Mouse (Mus musculus): ENCODE results near the gene Dhx35. TPM values are rescaled to one million over a fixed set of nuclear protein-coding genes. Genes with fewer than 3 reads are reported as not detected.

Dhx35 gene
- total and polyA plus RNA-seq, 2 experiments from 2014 or later = 9.7 to 24.7 TPM

GRCm38 (mm10) chr2:158772808-158773207 lies 21.8 kb upstream of the Dhx35 start:
- no peak for TF ChIP-seq CTCF (IDR thresholded peaks at IDR 0.05)
- H3K27me3 ChIP-seq (ENCODE audit: insufficient read depth, low read length) = no peaks in the 10 kb centered on the region
- no peak overlapping the region for H3K27ac ChIP-seq (ENCODE audit: low read depth, low read length)
- no peak overlapping the region for H3K9ac ChIP-seq (replicated peaks; ENCODE audit: low read length, poor library complexity, severe bottlenecking)
- WGBS = 90% methylated on average over 13 of the region's 13 CpGs
- no peaks in the 10 kb centered on the region for H3K36me3 ChIP-seq (ENCODE audit: insufficient read depth, low read length)
- no peaks in the 10 kb centered on the region; the same call in 1 of the 2 replicates for H3K4me1 ChIP-seq (ENCODE audit: insufficient read depth, low read length)
- H3K4me3 ChIP-seq (ENCODE audit: low read depth, low read length) = no peak overlapping the region
- no peak overlapping the region for H3K4me2 ChIP-seq (ENCODE audit: low read depth, low read length, poor library complexity, severe bottlenecking)
- DNase-seq (ENCODE audit: low spot score) = no peak
- H3K9me3 ChIP-seq (ENCODE audit: low read length) = no peaks in the 10 kb centered on the region
- no peak for ATAC-seq (ENCODE audit: low FRiP score)

- no peak for TF ChIP-seq CTCF (IDR thresholded peaks at IDR 0.05)
- 86% methylated on average over 8 of the region's 8 CpGs for WGBS
- H3K9me3 ChIP-seq (ENCODE audit: low read length) = no peaks in the 10 kb centered on the region
- H3K4me1 ChIP-seq (ENCODE audit: insufficient read depth, low read length) = no peaks in the 10 kb centered on the region
- no peaks in the 10 kb centered on the region for H3K36me3 ChIP-seq (ENCODE audit: insufficient read depth, low read length)
- no peak for ATAC-seq (ENCODE audit: low FRiP score)
- DNase-seq (ENCODE audit: low spot score) = no peak
- H3K27ac ChIP-seq (ENCODE audit: low read depth, low read length) = no peak overlapping the region
- no peak overlapping the region for H3K9ac ChIP-seq (replicated peaks; ENCODE audit: low read length, poor library complexity, severe bottlenecking)
- no peak overlapping the region for H3K4me3 ChIP-seq (ENCODE audit: low read depth, low read length)
- no peak overlapping the region for H3K4me2 ChIP-seq (ENCODE audit: low read depth, low read length, poor library complexity, severe bottlenecking)
- H3K27me3 ChIP-seq (ENCODE audit: insufficient read depth, low read length) = no peaks in the 10 kb centered on the region
Measured at GRCm38 (mm10) chr2:158774886-158775285, 19.7 kb upstream of the Dhx35 start.

DNA sequence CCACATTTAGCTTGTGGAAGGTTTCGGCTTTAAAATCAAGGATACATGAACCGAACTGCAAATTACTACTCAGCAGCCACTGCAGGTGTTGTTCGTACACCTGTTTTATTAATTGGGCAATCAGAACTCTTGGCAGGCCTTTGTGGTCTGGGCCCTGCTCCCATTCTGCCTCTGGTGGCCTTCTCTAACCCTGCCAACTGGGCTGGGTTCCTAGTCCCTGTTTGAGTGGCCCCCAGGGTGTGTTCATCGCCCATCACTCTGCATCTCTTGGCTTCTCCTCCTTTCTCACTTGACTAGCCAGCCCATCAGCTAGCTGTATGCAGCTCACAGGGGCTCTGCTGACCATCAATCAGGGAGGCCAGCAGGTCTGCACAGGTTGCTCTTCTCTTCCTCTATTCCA lies 17.9 kb upstream of the Dhx35 start:
- H3K9ac ChIP-seq (replicated peaks; ENCODE audit: low read length, poor library complexity, severe bottlenecking) = no peak overlapping the region
- H3K4me2 ChIP-seq (ENCODE audit: low read depth, low read length, poor library complexity, severe bottlenecking) = no peak overlapping the region
- H3K36me3 ChIP-seq (ENCODE audit: insufficient read depth, low read length) = no peaks in the 10 kb centered on the region
- H3K9me3 ChIP-seq (ENCODE audit: low read length) = no peaks in the 10 kb centered on the region
- H3K27me3 ChIP-seq (ENCODE audit: insufficient read depth, low read length) = no peaks in the 10 kb centered on the region
- H3K4me1 ChIP-seq (ENCODE audit: insufficient read depth, low read length) = no peaks in the 10 kb centered on the region
- H3K27ac ChIP-seq (ENCODE audit: low read depth, low read length) = no peak overlapping the region
- ATAC-seq (ENCODE audit: low FRiP score) (no peak), DNase-seq (ENCODE audit: low spot score) (peak; percentile 56)
- H3K4me3 ChIP-seq (ENCODE audit: low read depth, low read length) = no peak overlapping the region
- WGBS = 89% methylated on average over 4 of the region's 4 CpGs
- no peak for TF ChIP-seq CTCF (IDR thresholded peaks at IDR 0.05)

DNA sequence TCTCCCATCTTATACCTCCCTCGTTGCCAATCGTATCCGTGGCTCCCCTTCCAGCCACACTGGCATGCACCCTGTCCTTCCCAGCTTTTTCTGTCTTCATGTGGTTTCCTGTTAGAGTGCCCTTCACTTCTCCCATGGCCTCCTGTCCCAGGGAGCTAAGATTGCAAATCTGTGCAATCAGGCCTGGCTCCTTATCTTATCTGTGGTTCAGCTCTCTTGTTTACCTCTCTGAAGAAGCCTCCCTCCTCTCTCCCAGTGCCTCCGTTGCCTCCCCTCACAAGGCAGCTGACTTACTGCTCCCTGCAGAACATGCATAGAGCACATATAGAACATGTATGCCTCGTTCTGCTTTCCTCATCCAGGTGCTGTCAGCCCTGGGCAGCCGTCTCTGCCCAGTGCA lies 17.1 kb upstream of the Dhx35 start:
- Histone ChIP-seq H3K36me3 (ENCODE audit: insufficient read depth, low read length) (no peaks in the 10 kb centered on the region), H3K4me3 (ENCODE audit: low read depth, low read length) (no peak overlapping the region), H3K9ac (replicated peaks; ENCODE audit: low read length, poor library complexity, severe bottlenecking) (no peak overlapping the region), H3K4me2 (ENCODE audit: low read depth, low read length, poor library complexity, severe bottlenecking) (no peak overlapping the region), H3K27ac (ENCODE audit: low read depth, low read length) (no peak overlapping the region), H3K4me1 (ENCODE audit: insufficient read depth, low read length) (no peaks in the 10 kb centered on the region), H3K27me3 (ENCODE audit: insufficient read depth, low read length) (no peaks in the 10 kb centered on the region), H3K9me3 (ENCODE audit: low read length) (no peaks in the 10 kb centered on the region)
- ATAC-seq (ENCODE audit: low FRiP score) (no peak), DNase-seq (ENCODE audit: low spot score) (no peak)
- TF ChIP-seq CTCF (IDR thresholded peaks at IDR 0.05) = no peak
- WGBS = 71% methylated on average over 6 of the region's 6 CpGs

DNA sequence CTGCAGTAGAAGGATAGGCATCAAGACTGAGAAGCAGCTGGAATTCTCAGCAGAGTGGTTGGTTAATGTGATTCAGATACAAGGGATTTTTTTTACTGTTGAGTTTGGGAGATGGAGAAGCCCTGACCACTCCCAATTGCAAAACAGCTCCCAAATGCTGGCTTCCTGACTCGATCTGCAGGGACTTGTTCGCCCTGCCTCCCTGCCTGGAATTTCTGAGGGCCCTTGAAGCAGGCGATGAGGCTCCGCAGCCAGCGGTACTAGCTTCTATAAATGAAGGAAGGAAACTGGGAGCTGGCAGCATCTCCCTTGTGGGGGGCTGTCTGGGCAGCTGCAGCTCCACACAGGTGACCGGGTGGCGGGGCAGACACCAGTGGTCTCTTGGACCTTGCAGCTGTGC lies 16.3 kb upstream of the Dhx35 start:
- no peaks in the 10 kb centered on the region for H3K9me3 ChIP-seq (ENCODE audit: low read length)
- TF ChIP-seq CTCF (IDR thresholded peaks at IDR 0.05) = no peak
- H3K9ac ChIP-seq (replicated peaks; ENCODE audit: low read length, poor library complexity, severe bottlenecking) = no peak overlapping the region
- no peak for ATAC-seq (ENCODE audit: low FRiP score)
- H3K4me1 ChIP-seq (ENCODE audit: insufficient read depth, low read length) = no peaks in the 10 kb centered on the region
- no peak for DNase-seq (ENCODE audit: low spot score)
- WGBS = 76% methylated on average over 7 of the region's 7 CpGs
- no peak overlapping the region for H3K4me3 ChIP-seq (ENCODE audit: low read depth, low read length)
- H3K27me3 ChIP-seq (ENCODE audit: insufficient read depth, low read length) = no peaks in the 10 kb centered on the region
- H3K27ac ChIP-seq (ENCODE audit: low read depth, low read length) = no peak overlapping the region
- H3K4me2 ChIP-seq (ENCODE audit: low read depth, low read length, poor library complexity, severe bottlenecking) = no peak overlapping the region
- no peaks in the 10 kb centered on the region for H3K36me3 ChIP-seq (ENCODE audit: insufficient read depth, low read length)

DNA sequence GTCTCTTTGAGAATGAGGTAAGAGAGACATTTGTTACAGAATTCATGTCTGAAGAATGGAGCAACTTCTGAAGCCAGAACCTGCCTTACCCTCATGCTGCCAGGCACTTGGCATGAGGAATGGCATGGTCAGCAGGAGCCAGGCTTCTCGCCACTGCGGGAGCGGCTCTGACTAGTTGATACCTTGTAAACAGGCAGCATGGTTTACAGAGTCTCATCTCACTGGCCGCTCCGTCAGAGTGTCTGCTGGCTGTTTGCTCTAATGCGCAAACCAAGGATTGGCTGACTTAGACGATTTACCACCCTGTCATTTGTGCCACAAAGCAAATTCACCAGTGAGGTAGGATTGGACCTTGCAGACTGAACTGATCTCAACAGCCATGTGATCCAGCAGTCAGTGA lies 13.5 kb upstream of the Dhx35 start:
- Histone ChIP-seq H3K27me3 (ENCODE audit: insufficient read depth, low read length) (no peaks in the 10 kb centered on the region), H3K36me3 (ENCODE audit: insufficient read depth, low read length) (no peaks in the 10 kb centered on the region), H3K4me2 (ENCODE audit: low read depth, low read length, poor library complexity, severe bottlenecking) (no peak overlapping the region), H3K4me3 (ENCODE audit: low read depth, low read length) (no peak overlapping the region), H3K9me3 (ENCODE audit: low read length) (no peaks in the 10 kb centered on the region), H3K4me1 (ENCODE audit: insufficient read depth, low read length) (no peaks in the 10 kb centered on the region), H3K27ac (ENCODE audit: low read depth, low read length) (no peak overlapping the region), H3K9ac (replicated peaks; ENCODE audit: low read length, poor library complexity, severe bottlenecking) (no peak overlapping the region)
- DNase-seq (ENCODE audit: low spot score) = no peak
- TF ChIP-seq CTCF (IDR thresholded peaks at IDR 0.05) = no peak
- no peak for ATAC-seq (ENCODE audit: low FRiP score)
- 88% methylated on average over 7 of the region's 7 CpGs for WGBS

Measured in midbrain, postnatal 0 days (tissue).